Mouse (Mus musculus): ENCODE results near the gene Lmtk3. TPM values are rescaled to one million over a fixed set of nuclear protein-coding genes. Genes with fewer than 3 reads are reported as not detected.

Lmtk3 gene
- polyA plus RNA-seq, 1 experiment from 2014 or later: 23.6 TPM

DNA sequence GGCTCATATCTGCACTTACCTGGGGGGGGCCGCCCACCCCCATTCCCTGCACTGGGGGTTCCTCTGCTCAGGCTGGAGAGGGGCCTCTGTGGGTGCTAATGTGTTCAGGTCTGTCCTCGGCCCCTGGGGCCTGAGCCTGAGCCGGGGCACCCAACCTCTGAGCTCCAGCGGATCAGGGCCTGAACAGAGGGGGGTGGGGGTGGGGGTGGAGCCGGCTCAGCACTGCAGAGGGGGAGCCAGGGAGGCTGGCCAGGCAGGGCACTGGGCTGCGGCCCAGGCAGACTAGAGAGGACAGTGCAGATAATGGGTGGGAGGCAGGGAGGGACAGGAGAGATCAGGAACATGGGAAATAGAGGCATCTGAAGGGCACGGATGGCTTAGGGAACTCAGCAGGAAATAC is 41.1 kb downstream of the Lmtk3 start, which contains the start of gene Kcnj14:
Gene Kcnj14, minus strand, starts transcription at position 185 of the 400 bp plus-strand sequence.
- no peak for ATAC-seq (ENCODE audit: low FRiP score)
- no peak within 1 kb of the TSS for H3K9ac ChIP-seq
- 80% methylated on average over 7 of the region's 7 CpGs for WGBS
- no peaks in the 10 kb centered on the region for H3K9me3 ChIP-seq (ENCODE audit: control insufficient read depth, low read length)
- no peaks in the 10 kb centered on the region for H3K27me3 ChIP-seq (ENCODE audit: control insufficient read depth, insufficient read depth, low read length)
- no peak for DNase-seq (ENCODE audit: low spot score)
- peaks cover 63% of the 10 kb centered on the region for H3K36me3 ChIP-seq (replicated peaks; ENCODE audit: control insufficient read depth, insufficient read depth)
- no peak within 1 kb of the TSS for H3K4me3 ChIP-seq (replicated peaks; ENCODE audit: low read length)
- H3K4me1 ChIP-seq (replicated peaks; ENCODE audit: control insufficient read depth, insufficient read depth, low read length): peaks cover 1% of the 10 kb centered on the region; the same call in 1 of the 2 replicates
- H3K27ac ChIP-seq: no peak within 1 kb of the TSS
- H3K4me2 ChIP-seq (replicated peaks): no peak within 1 kb of the TSS

GRCm38 (mm10) chr7:45826631-45827030 is 43.1 kb downstream of the Lmtk3 start:
- peaks cover 63% of the 10 kb centered on the region for H3K36me3 ChIP-seq (replicated peaks; ENCODE audit: control insufficient read depth, insufficient read depth)
- peaks cover under 1% of the 10 kb centered on the region; the same call in 1 of the 2 replicates for H3K27me3 ChIP-seq (ENCODE audit: control insufficient read depth, insufficient read depth, low read length)
- DNase-seq (ENCODE audit: low spot score): no peak
- ATAC-seq (ENCODE audit: low FRiP score): no peak
- peaks cover 14% of the 10 kb centered on the region for H3K4me1 ChIP-seq (replicated peaks; ENCODE audit: control insufficient read depth, insufficient read depth, low read length)
- H3K9ac ChIP-seq: no peak overlapping the region
- H3K27ac ChIP-seq: no peak overlapping the region
- no peaks in the 10 kb centered on the region for H3K9me3 ChIP-seq (ENCODE audit: control insufficient read depth, low read length)
- WGBS: 97% methylated on average over 7 of the region's 7 CpGs
- H3K4me3 ChIP-seq (replicated peaks; ENCODE audit: low read length): no peak overlapping the region
- H3K4me2 ChIP-seq (replicated peaks): no peak overlapping the region

DNA sequence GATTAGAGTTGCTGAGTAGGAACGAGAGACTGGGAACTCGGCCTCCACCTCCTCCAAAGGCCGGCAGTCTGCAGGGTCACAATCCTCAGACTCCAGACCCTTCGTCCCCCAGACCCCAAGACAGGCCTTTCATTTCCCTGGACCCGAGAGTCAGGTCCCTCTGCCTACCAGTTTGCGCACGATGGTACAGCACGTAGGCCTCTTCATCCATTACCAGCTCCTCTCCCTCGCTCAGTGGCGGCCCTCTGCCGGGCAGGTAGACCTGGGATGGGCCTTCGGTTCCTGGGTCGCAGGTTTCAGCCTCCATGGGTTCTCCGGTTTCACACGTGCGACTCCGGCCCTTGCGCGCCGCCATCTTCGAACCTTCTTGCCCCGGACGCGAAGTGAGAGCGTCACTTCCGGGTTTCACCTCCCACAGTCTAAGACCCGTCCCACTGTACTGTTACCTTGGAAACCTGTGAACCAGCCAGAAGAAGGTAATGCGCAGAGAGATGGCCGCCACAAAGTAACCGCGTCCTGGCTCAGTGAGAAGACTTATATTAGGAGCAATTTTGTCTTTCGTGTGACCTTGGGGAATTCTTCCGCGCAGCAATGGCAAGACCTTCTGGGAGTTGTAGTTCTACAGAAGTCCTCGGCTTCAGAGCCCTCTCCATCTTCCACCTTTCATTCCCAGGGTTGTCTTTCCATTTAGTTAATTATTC is 47.0 kb downstream of the Lmtk3 start, which contains the start of gene Grwd1:
Gene Grwd1, minus strand, starts transcription at position 518 of the 701 bp plus-strand sequence.
- DNase-seq (ENCODE audit: low spot score) (peak; percentile 92), ATAC-seq (ENCODE audit: low FRiP score) (peak; percentile 90)
- Histone ChIP-seq H3K27ac (peak within 1 kb of the TSS; percentile 89), H3K4me2 (replicated peaks) (peak within 1 kb of the TSS; percentile 81), H3K4me3 (replicated peaks; ENCODE audit: low read length) (peak within 1 kb of the TSS; percentile 74), H3K9me3 (ENCODE audit: control insufficient read depth, low read length) (no peaks in the 10 kb centered on the region), H3K27me3 (ENCODE audit: control insufficient read depth, insufficient read depth, low read length) (peaks cover 38% of the 10 kb centered on the region), H3K9ac (peak within 1 kb of the TSS; percentile 69), H3K36me3 (replicated peaks; ENCODE audit: control insufficient read depth, insufficient read depth) (peaks cover 44% of the 10 kb centered on the region), H3K4me1 (replicated peaks; ENCODE audit: control insufficient read depth, insufficient read depth, low read length) (peaks cover 18% of the 10 kb centered on the region)
- WGBS: under 1% methylated on average over 35 of the region's 35 CpGs

- peaks cover 39% of the 10 kb centered on the region for H3K36me3 ChIP-seq (replicated peaks; ENCODE audit: control insufficient read depth, insufficient read depth)
- H3K4me3 ChIP-seq (replicated peaks; ENCODE audit: low read length): peak overlapping the region; percentile 74
- H3K27me3 ChIP-seq (ENCODE audit: control insufficient read depth, insufficient read depth, low read length): peaks cover 43% of the 10 kb centered on the region
- 14% methylated on average over 5 of the region's 5 CpGs for WGBS
- peaks cover 18% of the 10 kb centered on the region for H3K4me1 ChIP-seq (replicated peaks; ENCODE audit: control insufficient read depth, insufficient read depth, low read length)
- H3K27ac ChIP-seq: peak overlapping the region; percentile 89
- DNase-seq (ENCODE audit: low spot score) (no peak), ATAC-seq (ENCODE audit: low FRiP score) (peak; percentile 25)
- peak overlapping the region; percentile 69 for H3K9ac ChIP-seq
- H3K4me2 ChIP-seq (replicated peaks): peak overlapping the region; percentile 81
- H3K9me3 ChIP-seq (ENCODE audit: control insufficient read depth, low read length): no peaks in the 10 kb centered on the region
Measured at GRCm38 (mm10) chr7:45831128-45831525, 47.6 kb downstream of the Lmtk3 start.

DNA sequence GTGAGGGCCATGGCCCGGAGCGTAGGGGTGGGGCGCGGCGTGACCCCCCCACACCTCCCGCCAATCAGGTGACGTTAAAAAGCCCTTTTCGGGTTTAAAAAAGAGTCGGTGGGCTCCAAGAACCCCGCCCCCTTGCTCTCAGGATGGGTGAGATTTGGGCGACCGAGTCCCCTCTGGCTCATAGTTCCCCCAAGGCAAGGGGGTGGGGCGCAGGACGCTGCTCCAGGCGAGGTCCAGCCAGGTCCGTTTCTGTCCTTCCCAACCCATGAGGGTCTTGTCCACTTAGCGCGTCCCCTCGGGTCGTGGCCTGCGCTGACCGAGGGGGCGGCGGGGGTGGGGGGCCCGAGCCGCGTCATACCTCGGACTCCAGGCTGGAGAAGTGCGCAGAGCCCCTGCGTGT is 48.9 kb downstream of the Lmtk3 start:
- peak overlapping the region; percentile 32 for H3K4me3 ChIP-seq (replicated peaks; ENCODE audit: low read length)
- H3K4me1 ChIP-seq (replicated peaks; ENCODE audit: control insufficient read depth, insufficient read depth, low read length): peaks cover 18% of the 10 kb centered on the region
- H3K4me2 ChIP-seq (replicated peaks): peak overlapping the region; percentile 41
- ATAC-seq (ENCODE audit: low FRiP score): no peak
- no peaks in the 10 kb centered on the region for H3K9me3 ChIP-seq (ENCODE audit: control insufficient read depth, low read length)
- 9% methylated on average over 30 of the region's 30 CpGs for WGBS
- H3K27me3 ChIP-seq (ENCODE audit: control insufficient read depth, insufficient read depth, low read length): peaks cover 51% of the 10 kb centered on the region
- no peak overlapping the region for H3K27ac ChIP-seq
- DNase-seq (ENCODE audit: low spot score): no peak
- no peak overlapping the region for H3K9ac ChIP-seq
- peaks cover 26% of the 10 kb centered on the region for H3K36me3 ChIP-seq (replicated peaks; ENCODE audit: control insufficient read depth, insufficient read depth)

DNA sequence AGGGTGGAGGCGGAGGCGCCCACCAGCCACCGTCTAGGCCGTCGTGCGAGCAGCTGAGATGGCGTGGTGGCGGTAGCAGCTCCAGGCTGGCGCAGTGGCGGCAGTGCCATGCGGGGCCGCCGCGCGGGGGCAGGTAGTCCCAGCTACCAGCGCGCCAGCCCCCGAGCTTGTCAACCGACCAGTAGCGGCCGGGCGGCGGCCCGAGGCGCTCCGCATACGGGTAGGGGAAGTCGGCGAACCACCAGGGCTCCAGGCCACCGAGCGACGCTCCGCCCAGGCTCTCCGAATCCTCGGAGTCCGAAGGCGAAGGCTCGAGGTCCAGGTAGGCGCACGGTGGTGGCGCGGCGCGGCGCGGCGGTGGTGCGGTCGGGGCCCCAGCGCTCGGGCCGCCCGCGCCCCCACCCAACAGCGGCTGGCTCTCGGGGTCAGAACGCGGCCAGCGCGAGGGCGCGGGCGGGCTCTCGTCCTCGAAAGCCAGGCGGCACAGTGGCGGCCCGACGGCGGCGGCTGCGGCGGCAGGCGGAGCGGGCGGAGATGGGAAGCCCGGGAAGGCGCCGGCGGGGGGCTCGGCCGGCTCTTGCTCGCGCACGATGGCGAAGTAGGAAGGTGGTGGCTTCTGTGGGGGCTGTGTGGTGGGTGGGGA is 49.7 kb downstream of the Lmtk3 start:
- peak overlapping the region; percentile 32 for H3K4me3 ChIP-seq (replicated peaks; ENCODE audit: low read length)
- H3K4me1 ChIP-seq (replicated peaks; ENCODE audit: control insufficient read depth, insufficient read depth, low read length): peaks cover 18% of the 10 kb centered on the region
- peaks cover 51% of the 10 kb centered on the region for H3K27me3 ChIP-seq (ENCODE audit: control insufficient read depth, insufficient read depth, low read length)
- ATAC-seq (ENCODE audit: low FRiP score): no peak
- peaks cover 17% of the 10 kb centered on the region for H3K36me3 ChIP-seq (replicated peaks; ENCODE audit: control insufficient read depth, insufficient read depth)
- 1% methylated on average over 76 of the region's 86 CpGs for WGBS
- no peak overlapping the region for H3K27ac ChIP-seq
- peak overlapping the region; percentile 41 for H3K4me2 ChIP-seq (replicated peaks)
- DNase-seq (ENCODE audit: low spot score): no peak
- peak overlapping the region; percentile 34; the same call in 1 of the 2 replicates for H3K9ac ChIP-seq
- no peaks in the 10 kb centered on the region for H3K9me3 ChIP-seq (ENCODE audit: control insufficient read depth, low read length)

- H3K9me3 ChIP-seq (ENCODE audit: control insufficient read depth, low read length): no peaks in the 10 kb centered on the region
- no peak overlapping the region for H3K27ac ChIP-seq
- H3K4me1 ChIP-seq (replicated peaks; ENCODE audit: control insufficient read depth, insufficient read depth, low read length): peaks cover 18% of the 10 kb centered on the region
- peak overlapping the region; percentile 32 for H3K4me3 ChIP-seq (replicated peaks; ENCODE audit: low read length)
- peak overlapping the region; percentile 41 for H3K4me2 ChIP-seq (replicated peaks)
- peak overlapping the region; percentile 34; the same call in 1 of the 2 replicates for H3K9ac ChIP-seq
- peaks cover 11% of the 10 kb centered on the region for H3K36me3 ChIP-seq (replicated peaks; ENCODE audit: control insufficient read depth, insufficient read depth)
- peaks cover 51% of the 10 kb centered on the region for H3K27me3 ChIP-seq (ENCODE audit: control insufficient read depth, insufficient read depth, low read length)
- DNase-seq (ENCODE audit: low spot score) (no peak), ATAC-seq (ENCODE audit: low FRiP score) (no peak)
- 4% methylated on average over 13 of the region's 31 CpGs for WGBS
Measured at GRCm38 (mm10) chr7:45833924-45834323, 50.4 kb downstream of the Lmtk3 start.

DNA sequence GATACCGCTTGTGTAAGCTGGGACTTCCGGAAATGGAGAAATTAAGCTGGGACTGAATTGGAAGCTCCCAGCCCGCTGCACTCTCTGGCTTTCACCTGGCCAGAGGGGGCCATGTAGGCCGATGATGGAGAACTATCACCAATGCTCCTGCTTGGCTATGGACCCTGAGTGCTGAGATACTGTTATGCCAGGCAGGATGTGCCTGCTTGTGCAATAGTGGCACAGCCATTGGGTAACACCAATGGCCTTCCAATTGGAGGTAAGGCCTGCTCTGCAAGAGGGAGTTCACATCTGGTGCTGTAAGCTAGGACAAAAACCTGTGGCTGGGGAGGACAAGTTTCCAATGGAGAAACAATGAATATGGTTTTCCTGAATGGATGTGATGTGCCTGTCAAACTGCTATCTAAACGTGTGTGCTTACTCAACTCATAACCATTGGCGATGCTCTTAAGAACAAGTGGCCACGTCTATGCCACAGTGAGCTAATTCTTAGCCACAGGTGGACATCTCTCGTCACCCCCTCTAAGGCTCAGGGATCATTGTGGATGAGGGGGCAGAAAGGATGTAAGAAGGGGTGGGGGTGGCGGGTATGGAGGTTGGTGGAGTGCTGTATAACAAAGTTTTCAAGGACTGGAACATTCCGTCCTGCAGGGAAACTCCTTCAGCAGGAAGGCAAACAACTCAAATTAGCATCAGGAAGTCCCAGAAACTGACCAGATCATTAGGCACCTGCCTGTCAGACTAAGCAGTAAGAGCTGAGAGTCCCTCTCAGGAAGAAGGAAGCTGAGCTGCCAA is 59.6 kb downstream of the Lmtk3 start:
- no peaks in the 10 kb centered on the region for H3K9me3 ChIP-seq (ENCODE audit: control insufficient read depth, low read length)
- ATAC-seq (ENCODE audit: low FRiP score) (no peak), DNase-seq (ENCODE audit: low spot score) (no peak)
- no peaks in the 10 kb centered on the region for H3K36me3 ChIP-seq (replicated peaks; ENCODE audit: control insufficient read depth, insufficient read depth)
- peaks cover 6% of the 10 kb centered on the region; the same call in 1 of the 2 replicates for H3K27me3 ChIP-seq (ENCODE audit: control insufficient read depth, insufficient read depth, low read length)
- H3K4me2 ChIP-seq (replicated peaks): no peak overlapping the region
- H3K27ac ChIP-seq: no peak overlapping the region
- no peak overlapping the region for H3K9ac ChIP-seq
- no peak overlapping the region for H3K4me3 ChIP-seq (replicated peaks; ENCODE audit: low read length)
- 90% methylated on average over 10 of the region's 10 CpGs for WGBS
- no peaks in the 10 kb centered on the region for H3K4me1 ChIP-seq (replicated peaks; ENCODE audit: control insufficient read depth, insufficient read depth, low read length)
